Mouse (Mus musculus) retina, postnatal 1 day (tissue): Measurements from ENCODE around the gene Ano5.

Experiments
- DNase-seq: peaks from one replicate; pipeline ENCODE4 v3.0.0-alpha.2; 2012

Gene Ano5

GRCm38 (mm10) chr7:51631171-51631570 is 120.3 kb downstream of the Ano5 start:
- DNase-seq = no peak

- DNase-seq = no peak
Observed at GRCm38 (mm10) chr7:51632543-51633229, 121.9 kb downstream of the Ano5 start.

- DNase-seq = no peak
Observed at GRCm38 (mm10) chr7:51633230-51633844, 122.5 kb downstream of the Ano5 start.
